12 mouse cellular contexts compared by ENCODE assay signal in genomic region chr17:80756043-80756442, GRCm38 (mm10). TPM values are rescaled to one million over a fixed set of nuclear protein-coding genes. Genes with fewer than 3 reads are reported as not detected.
A peak's percentile ranks its signal among the peaks of the same experiment; 100 is the strongest.
DNase-seq lines count a peak whose midpoint lies in the region; ATAC-seq and TF ChIP-seq lines count a peak whose summit lies in the region.
"Had no signal": no experiment of that assay in that cellular context is flagged by ENCODE, and none has a peak within 500 bp of the region (broad histone marks: within the 10 kb centered on the region; RNA-seq: fewer than 3 reads in every experiment).

No protein-coding gene starts in this region.

- TF ChIP-seq CTCF in lung, embryonic 14.5 days (IDR thresholded peaks at IDR 0.05; ENCODE audit: low read depth) = no peak

- peak; percentile 52; the same call in 1 of the 2 replicates for ATAC-seq in lung, embryonic 14.5 days (ENCODE audit: insufficient read depth)
- ATAC-seq: midbrain, embryonic 15.5 days had no signal

- H3K27ac ChIP-seq in lung, embryonic 14.5 days (ENCODE audit: low read depth) = peak overlapping the region; percentile 59
- H3K27ac ChIP-seq: embryonic facial prominence, embryonic 12.5 days; heart, embryonic 10.5 days; liver, embryonic 13.5 days; midbrain, embryonic 15.5 days had no signal

- DNase-seq in adrenal gland, adult (ENCODE audit: inconsistent age in 2 of 2, low spot score in 1 of 2) = peak; percentile 75
- DNase-seq in adrenal gland, adult 18-20 months (ENCODE audit: low spot score in 2 of 2) = no peak
- no peak for DNase-seq in lung, embryonic 14.5 days
- DNase-seq in lung, postnatal 25 days (ENCODE audit: low spot score) = no peak
- DNase-seq in kidney, adult 8-10 months = peak; percentile 37 to 67
- peak; percentile 9 to 57 for DNase-seq in lung, postnatal 4 days
- DNase-seq in cerebellum, adult 8-10 months = no peak
- no peak for DNase-seq in thymus, postnatal 14 days
- DNase-seq: liver, embryonic 13.5 days had no signal

- H3K4me3 ChIP-seq in lung, embryonic 14.5 days (ENCODE audit: low read depth, low read length) = no peak overlapping the region
- H3K4me3 ChIP-seq: embryonic facial prominence, embryonic 12.5 days; heart, embryonic 10.5 days; liver, embryonic 13.5 days; midbrain, embryonic 15.5 days had no signal

- peaks cover 8% of the 10 kb centered on the region; the same call in 1 of the 2 replicates for H3K4me1 ChIP-seq in lung, embryonic 14.5 days (ENCODE audit: insufficient read depth)
- H3K4me1 ChIP-seq: embryonic facial prominence, embryonic 12.5 days; liver, embryonic 13.5 days; midbrain, embryonic 15.5 days had no signal

- H3K9me3 ChIP-seq in lung, embryonic 14.5 days (ENCODE audit: low read depth, low read length) = no peaks in the 10 kb centered on the region
- H3K9me3 ChIP-seq: embryonic facial prominence, embryonic 12.5 days; heart, embryonic 10.5 days; liver, embryonic 13.5 days; midbrain, embryonic 15.5 days had no signal

- H3K4me2 ChIP-seq in lung, embryonic 14.5 days = no peak overlapping the region
- H3K4me2 ChIP-seq: embryonic facial prominence, embryonic 12.5 days; liver, embryonic 13.5 days; midbrain, embryonic 15.5 days had no signal

- H3K27me3 ChIP-seq in lung, embryonic 14.5 days (ENCODE audit: insufficient read depth, low read length) = no peaks in the 10 kb centered on the region
- H3K27me3 ChIP-seq: embryonic facial prominence, embryonic 12.5 days; liver, embryonic 13.5 days; midbrain, embryonic 15.5 days had no signal

- H3K36me3 ChIP-seq in lung, embryonic 14.5 days (ENCODE audit: insufficient read depth) = no peaks in the 10 kb centered on the region
- H3K36me3 ChIP-seq: embryonic facial prominence, embryonic 12.5 days; heart, embryonic 10.5 days; liver, embryonic 13.5 days; midbrain, embryonic 15.5 days had no signal

- no peak overlapping the region for H3K9ac ChIP-seq in lung, embryonic 14.5 days
- H3K9ac ChIP-seq: embryonic facial prominence, embryonic 12.5 days; liver, embryonic 13.5 days; midbrain, embryonic 15.5 days had no signal

- 73% methylated on average over 5 of the region's 5 CpGs for WGBS in lung, embryonic 14.5 days

RNA-seq across cellular contexts. Expression of gene Map4k3, which starts 27.8 kb away (rescaled TPM):
- 10 to 100 TPM; 37.5 to 40.7 TPM for total RNA-seq in adrenal gland, adult 18-20 months (2021)
- 62.7 and 64.7 TPM in 2 replicates for polyA plus RNA-seq in lung, embryonic 14.5 days (2014; fragmentation: Nextera tagmentation; extraction: Ambion mirVana)

Comparison
In these comparisons a context has a peak if more than half of its experiments do, and no peak if none do; other contexts are left out.
1. DNase-seq: peak in adrenal gland, adult (2 of 2), kidney, adult 8-10 months (2 of 2) and lung, postnatal 4 days (2 of 2); none in adrenal gland, adult 18-20 months (0 of 2), lung, embryonic 14.5 days (single experiment), lung, postnatal 25 days (single experiment), cerebellum, adult 8-10 months (single experiment) and thymus, postnatal 14 days (single experiment).